Mouse (Mus musculus): ENCODE results near the gene Trim29.

The Trim29 gene

DNA sequence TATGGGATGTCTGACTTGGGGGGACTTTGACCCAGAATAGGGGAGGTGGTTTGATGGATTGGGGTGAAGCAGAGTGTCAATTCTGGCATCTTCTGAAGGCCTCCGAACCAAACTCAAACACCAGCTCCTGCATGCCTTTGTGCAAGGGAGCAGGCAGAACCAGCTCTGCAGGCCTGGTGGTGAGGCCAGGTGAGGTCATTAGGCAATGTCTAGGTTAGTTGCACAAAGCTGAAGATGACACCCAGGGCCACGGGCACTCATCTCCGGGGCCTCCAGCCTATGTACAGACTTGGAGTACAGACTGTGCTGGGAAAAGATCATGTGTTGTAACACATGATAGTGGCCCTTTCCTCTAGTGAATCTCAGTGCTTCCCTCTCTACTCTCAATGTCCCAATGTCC, 3.2 kb downstream of the Trim29 start:
- no peak for DNase-seq (ENCODE audit: extremely low spot score, low read depth, low spot score)

DNA sequence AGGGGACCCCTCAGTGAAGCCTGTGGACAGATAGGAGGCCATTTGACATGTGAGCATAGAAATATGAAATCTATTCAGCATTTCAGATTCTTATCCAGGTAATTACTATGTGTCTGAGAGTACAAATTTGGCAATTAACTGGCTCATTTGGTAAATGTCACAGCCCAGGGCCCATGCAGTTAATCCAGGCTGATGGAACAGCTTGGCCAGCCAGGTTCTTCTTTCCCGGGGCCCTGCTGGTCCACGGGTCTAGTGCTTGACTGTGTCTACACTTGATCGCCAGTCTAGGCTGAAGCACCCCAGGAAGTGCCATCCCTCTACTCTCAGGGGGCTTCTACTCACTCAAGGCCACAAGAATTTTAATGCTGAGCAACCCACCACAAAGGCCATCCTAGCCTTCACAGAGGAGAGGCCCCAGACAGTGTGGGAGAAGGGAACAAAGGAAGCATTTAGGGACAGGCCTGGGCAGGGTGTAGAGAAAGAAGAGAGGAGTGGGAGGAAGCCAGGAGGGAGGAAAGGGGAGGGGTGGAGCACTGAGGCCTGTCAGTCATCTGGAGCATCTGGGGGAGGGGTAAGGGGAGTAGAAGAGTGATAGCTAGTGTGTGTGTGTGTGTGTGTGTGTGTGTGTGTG, 4.8 kb downstream of the Trim29 start:
- DNase-seq (ENCODE audit: extremely low spot score, low read depth, low spot score), result no peak

DNA sequence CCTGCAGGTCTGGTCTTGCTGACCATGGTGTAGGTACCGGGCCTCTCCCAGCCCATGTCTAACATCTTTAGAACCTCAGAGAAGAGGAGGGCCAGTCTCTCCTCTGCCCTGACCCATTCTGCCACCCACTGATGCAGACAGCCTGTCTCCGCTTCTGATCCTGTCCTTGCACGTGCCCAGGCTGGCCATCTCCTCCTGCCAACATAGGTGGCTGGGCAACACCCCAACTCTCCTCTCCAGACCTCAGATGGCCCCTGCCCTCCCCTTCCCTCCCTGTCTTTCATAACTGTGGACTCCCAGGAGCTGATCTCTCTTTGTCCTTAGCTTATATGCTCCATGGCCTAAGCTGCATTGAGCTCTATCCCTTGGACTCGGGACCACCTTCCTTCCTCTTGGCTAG, 5.8 kb downstream of the Trim29 start:
- DNase-seq (ENCODE audit: extremely low spot score, low read depth, low spot score), result no peak

DNA sequence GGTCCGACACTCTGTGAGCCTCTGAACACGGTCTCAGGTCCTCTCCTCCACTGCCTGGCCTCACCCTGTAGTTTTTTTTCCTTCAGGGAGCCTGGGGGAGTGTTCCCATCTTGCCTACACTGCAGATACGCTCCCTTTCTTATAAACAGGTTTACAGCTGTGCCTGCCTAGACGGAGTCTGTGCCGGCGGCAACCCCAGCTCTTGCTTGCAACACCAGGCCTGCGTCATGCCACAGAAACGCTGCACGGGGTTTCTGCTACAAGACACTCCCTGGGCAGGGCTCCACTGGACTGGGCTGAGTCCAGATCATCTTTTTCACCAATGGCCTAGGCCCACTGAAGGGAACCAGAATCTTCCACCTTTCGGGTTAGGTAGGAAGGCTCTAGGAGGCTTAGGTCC, 8.0 kb downstream of the Trim29 start:
- DNase-seq (ENCODE audit: extremely low spot score, low read depth, low spot score), result no peak

DNA sequence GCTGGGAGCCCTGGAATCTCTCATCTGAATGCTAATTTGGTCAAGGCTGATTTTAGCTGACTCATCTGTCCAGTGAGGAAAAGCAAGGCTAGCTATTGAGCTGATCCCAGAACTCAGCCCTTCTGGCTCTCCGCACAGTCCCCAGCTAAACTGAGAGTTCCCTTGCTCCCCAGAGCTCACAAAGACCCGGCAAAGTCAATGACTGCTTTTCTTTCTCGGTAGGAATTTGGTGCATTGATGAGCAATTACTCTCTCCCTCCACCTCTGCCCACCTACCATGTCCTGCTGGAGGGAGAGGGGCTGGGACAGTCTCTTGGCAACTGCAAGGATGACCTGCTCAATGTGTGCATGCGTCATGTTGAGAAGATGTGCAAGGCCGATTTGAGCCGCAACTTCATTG, 11.3 kb downstream of the Trim29 start:
- DNase-seq (ENCODE audit: extremely low spot score, low read depth, low spot score), result no peak

DNA sequence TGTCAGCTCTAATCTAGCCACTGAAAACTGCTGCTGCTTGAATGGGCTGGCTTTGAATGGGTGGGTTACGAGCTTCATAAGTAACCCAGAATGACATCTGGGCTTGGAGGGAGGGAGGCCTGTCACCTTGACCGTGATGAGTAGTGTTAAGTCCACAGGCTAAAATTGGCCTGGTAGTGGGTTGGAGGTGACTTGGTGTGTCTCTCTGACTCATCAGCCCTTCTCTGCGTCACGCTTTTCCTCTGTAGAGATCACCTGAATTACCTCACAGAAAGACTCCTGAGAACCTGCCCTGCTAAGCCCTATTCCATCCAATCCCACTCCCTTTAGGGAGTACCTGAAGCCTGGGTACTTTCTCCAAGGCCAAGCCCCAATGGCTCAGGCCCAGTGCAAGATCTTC, 12.0 kb downstream of the Trim29 start:
- no peak for DNase-seq (ENCODE audit: extremely low spot score, low read depth, low spot score)

DNA sequence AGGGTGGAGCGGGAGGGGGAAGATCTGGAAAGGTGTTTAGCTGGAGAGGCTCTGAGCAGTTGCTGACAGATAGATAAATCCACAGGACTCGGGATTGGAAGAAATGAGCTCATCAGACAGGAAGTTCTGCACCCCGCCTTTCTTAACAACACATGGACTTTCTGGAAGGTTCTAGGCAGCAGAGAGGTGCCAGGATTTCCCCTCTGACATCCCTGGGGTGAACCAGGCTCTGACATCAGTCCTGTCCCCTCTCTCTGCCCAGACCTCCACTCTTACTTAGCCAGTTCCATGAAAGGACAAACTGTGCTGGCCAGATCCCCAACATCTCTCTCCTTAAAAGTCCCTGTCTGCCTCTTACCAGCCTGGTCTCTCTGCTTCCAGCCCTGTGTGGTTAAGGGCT, 14.8 kb downstream of the Trim29 start:
- no peak for DNase-seq (ENCODE audit: extremely low spot score, low read depth, low spot score)

DNA sequence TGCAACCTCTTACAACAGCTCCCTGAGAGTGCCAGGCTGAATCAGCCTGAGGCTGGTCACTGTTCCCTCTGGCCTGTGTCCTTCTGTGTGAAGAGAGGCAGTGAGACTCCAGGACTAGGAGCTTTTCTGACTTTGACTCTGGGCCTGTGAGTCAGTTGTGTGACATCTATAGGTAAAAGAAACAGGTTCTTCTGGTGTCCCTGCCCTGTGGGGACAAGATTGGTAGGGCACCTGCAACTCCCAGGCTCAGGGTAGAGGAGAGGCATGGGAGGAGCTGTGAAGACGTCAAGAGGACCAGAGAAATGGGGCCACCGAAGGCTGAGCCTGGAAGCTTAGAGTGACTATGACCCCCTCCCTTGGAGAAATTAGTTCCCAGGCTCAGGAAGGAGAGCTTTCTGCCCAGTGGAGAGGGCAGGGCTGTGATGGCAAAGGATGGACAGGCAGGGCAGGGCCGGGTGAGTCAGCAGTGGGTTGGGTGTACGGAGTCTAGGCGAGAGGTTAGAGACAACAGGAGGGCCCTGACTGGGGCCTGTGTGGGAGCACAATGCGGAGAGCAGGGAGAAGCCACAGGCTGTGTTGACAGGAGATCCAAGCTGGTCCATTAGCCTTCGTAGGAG, 15.5 kb downstream of the Trim29 start:
- DNase-seq (ENCODE audit: extremely low spot score, low read depth, low spot score), result no peak

DNA sequence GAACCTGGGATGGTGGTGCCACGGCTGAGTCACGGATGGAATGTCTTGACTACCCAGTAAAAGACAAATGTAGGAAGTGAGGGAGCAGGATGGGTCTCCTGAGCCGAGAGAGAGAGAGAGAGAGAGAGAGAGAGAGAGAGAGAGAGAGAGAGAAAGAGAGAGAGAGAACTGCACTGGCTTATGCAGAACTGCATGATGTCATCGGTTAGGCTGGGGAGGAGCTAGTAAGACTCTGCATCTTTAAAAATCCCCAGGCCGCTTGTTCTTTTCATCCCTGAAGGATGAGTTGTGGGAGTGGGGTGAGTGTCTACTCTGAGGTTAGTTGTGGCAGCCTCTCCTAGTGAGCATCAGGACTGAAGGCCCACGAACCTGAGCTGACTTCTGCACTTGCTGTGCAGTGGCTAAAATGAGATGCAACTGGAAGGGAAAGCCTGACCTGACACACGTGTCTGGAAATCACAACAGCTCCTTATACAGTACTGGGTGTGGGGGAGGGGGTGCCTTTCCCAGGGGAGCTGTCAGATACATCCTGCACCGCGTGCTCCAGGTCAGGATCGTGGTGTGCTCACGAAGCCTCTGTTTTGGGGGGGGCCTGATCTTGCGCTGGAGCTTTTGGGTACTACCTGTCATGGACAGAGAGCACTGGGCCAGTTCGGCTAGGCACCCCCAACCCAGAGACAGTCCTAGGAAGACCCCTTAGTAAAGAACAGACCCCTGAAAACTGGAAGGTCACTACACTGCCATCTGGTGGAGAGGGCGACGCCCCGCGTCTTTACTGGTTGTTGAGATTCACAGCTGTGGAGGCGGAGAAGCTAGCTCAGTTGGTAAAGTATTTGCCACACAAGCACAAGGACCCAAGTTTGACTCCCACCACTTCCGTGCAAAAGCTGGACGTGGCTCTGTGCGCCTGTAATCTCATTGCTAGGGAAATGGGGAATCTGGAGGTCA, 16.8 kb downstream of the Trim29 start:
- DNase-seq (ENCODE audit: extremely low spot score, low read depth, low spot score), result no peak

DNA sequence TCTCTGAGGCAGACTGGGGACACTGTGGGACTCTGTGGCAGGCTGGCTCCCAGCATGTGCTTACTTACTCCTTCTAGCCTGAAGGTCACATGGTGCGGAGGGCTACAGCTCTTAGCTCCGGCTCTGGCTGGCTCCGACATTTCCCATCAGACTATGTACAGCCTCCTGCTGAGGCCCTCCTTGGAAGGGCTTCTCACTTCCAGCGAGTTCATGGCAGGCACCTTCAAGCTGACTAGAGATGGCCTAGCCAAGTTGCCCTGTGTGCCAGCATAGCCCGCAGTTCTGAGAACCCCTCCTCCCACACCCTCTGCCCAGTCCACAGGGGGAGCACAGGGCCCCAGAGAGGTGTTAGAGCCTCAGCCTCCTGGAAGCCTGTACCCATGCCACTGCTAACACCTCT, 19.8 kb downstream of the Trim29 start:
- DNase-seq (ENCODE audit: extremely low spot score, low read depth, low spot score), result no peak

DNA sequence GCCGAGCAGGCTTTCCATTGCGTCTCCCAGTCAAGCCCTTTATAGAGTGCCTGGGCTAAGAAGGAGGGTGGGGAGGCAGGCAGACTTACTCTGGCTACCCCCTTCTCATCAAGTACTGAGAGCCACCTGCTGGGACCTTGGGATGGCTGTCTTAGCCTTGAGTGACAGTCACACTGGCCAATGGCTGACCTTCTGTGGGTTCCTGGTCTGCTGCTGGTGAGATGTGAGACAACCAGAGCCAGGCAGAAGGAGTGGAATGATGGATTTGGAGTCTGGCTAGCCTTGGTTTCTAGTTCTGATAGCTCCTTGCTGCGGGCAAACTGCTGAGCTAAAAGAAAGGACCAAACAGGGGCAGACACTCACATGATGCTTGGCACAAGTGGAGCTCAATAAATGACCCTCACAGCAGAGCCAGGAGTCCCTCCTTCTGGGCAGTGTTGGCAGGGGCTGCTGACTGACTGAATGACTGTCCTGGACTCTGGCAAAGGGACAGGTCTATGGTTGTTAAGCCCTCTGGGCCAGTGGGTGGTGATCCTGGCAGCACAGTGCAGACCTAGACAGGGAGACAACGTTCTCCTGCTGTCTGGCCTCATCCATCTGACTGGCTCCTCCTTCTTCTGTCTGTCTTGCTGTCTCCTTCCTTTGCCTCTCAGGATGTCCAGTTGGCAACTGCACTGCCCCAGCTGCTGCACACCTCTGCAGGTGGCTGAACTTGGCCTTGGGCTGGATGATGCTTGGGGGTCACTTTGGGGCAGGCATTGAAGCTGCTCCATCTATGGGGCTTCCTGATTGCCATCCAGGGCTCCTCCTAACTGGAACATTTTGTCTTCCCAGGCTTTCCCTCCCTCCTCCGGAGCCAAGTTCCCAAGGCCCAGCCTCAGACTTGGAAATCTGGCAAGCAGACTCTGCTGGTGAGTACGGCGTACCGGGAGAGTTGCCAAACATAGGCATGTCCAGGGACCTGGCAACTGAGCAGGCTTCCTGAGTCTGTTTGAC, 21.1 kb downstream of the Trim29 start:
- DNase-seq (ENCODE audit: extremely low spot score, low read depth, low spot score), result no peak

DNA sequence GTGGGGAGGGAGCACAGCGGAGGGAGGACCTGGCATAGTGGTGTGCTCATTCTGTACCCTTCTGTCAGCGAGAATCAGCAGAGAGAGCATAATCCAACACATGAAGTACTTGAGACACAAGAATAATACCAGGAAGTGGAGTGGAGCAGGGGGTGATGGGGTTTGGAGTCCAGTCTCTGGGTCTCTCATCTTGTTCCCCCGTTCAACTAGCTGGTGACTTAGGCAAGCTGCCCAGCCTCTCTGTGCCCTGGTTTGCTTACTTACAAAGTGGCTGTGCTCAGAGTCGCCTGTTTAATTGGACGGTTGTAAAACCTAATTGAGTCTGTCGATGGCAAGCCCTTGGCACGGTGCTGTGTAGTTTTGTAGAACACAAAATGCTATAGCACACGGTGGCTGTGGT, 23.8 kb downstream of the Trim29 start:
- DNase-seq (ENCODE audit: extremely low spot score, low read depth, low spot score), result no peak

DNA sequence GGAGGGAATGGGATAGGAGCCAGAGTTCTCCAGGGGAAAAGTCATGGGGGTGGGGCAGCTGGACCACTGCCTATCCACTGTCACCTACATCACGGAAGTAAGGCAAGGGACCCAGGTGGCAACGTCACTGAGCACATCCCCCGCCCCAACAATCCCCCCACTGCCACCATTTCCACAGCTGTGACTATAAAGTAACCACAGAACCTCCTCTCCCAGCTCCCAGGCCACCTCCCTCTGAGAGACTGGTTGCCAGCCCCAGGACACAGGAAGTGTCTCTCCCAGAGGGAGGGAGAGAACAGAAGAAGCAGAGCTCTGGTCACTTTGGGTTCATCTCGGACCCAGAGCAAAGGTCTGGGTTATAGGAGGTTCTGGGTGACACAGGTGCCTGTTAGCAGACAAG, 27.0 kb downstream of the Trim29 start:
- DNase-seq (ENCODE audit: extremely low spot score, low read depth, low spot score), result no peak

DNA sequence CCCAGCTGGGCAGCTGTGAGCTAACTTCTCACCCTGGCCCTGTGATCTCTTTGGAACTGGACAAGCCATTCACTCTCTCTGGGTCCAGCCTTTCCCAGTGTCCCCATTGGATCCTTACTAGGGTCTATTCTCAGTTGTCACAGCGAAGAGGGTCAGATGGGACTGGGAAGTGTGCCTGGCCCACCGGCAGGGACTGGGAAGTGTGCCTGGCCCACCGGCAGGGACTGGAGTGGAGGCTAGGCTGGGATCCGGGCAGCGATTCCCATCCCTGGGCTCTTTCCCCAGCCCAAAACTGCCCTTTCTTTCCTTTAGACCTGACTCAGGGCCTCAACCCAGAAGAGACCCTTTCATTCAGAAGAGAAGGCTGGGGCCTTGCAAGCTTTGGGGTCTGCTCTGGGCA, 27.4 kb downstream of the Trim29 start:
- no peak for DNase-seq (ENCODE audit: extremely low spot score, low read depth, low spot score)

DNA sequence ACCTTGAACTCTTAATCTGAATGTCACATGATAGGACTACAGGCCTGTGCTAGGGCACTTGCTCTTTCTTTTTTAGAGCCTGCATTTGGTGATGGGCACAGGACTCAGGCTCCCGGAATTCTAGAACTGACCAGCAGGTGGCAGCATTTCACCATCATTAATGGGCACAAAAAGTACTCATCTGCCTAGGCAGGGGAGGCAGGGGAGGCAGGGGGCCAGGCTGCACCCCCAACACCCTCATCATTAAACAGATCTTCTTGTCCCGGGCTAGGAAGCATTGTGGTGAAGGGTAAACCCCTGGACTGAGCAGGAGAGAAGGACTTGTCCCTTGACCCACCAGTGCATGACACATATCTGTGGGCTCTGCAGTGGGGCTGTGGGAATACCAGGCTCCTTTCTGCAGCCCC, 29.0 kb downstream of the Trim29 start:
- peak; percentile 41 for DNase-seq (ENCODE audit: extremely low spot score, low read depth, low spot score)

DNA sequence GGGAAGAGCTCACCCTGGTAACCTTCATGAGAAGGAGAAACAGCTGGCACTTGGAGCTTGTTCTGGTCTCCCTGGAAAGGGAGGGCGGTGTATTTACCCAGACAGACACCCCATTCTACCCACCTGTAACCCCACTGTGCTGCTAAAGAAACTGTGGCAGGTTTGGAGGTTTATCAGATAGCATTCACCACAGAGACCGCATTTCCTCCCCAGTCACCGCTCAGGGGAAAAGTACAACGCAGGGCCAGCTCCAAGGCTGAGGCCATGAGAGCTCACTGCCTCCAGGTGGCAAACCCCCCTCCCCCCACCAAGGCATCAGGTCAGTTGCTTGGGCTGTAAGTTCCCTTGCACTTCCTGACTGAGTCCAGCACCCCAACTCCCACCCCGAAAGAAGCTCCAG, 39.4 kb downstream of the Trim29 start:
- DNase-seq (ENCODE audit: extremely low spot score, low read depth, low spot score), result no peak

DNA sequence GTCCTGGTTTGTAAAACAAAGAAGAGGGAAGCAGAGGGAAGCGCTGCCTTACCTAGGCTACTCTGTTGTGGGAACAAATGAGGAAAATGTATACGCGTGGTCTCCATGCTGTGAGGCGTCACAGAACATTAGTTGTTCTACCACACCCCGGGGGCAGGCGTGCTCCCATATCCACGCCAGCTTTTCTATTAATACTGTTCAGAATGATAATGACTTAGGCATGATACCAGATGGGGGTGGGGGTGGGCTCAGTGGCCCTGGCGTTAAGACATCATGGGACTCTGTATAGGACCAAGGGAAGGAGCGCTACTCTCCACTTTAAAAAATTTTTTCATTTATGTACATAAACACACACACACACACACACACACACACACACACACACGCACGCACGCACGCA, 40.4 kb downstream of the Trim29 start:
- no peak for DNase-seq (ENCODE audit: extremely low spot score, low read depth, low spot score)

DNA sequence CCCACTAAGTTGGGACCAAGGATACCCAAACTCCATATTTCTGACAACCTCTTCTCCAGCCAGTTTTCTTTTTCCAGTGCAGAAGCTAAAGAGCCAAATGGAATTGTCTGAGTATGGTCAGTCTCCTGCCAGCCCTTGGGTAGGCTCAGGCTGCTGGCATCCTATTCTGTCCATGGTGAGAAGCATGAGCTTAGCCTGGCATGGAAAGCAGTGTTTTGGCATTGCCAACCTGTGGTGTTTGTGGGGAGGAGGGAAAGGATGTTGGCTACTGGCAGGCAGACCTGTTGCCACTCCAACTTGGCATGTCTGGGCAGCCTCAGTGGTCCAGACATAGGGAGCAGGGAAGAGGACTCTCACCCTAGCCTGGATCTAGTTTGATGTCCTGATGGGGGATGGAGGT, 46.4 kb downstream of the Trim29 start:
- DNase-seq (ENCODE audit: extremely low spot score, low read depth, low spot score), result no peak

DNA sequence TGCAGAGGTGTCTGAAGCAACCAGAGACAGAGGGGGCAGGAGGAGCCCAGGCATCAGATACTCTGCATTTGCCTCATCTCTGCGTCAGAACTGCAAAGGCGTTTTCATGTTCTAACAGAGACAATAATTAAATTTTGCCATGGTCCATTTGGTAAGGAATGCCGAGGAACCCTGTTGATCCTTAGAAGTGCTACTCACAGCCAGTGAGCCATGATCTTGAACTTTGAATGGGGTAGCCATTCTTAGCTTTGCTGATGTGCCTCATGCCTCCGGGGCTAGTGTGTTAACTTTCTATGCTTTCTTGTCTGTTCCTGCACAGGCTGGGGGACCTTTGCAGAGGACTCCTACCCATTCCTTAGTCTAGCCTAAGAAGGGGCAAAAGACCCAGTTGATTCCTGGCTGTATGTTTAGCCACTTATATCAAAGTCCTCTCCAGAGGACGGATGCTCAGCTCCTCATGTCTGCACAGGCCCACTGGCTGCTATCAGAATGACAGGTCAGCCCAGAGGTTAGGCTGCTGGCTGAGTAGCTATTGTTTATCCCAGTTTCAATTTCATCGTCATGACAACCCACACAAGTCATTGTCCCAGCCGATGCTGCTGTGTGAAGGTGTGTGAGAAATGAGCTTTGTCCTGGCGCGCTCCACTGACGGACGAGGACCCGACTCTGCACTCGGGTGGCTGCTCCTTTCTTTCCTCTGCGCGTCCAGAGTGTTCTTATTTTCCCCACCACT, 48.1 kb downstream of the Trim29 start:
- DNase-seq (ENCODE audit: extremely low spot score, low read depth, low spot score), result no peak

DNA sequence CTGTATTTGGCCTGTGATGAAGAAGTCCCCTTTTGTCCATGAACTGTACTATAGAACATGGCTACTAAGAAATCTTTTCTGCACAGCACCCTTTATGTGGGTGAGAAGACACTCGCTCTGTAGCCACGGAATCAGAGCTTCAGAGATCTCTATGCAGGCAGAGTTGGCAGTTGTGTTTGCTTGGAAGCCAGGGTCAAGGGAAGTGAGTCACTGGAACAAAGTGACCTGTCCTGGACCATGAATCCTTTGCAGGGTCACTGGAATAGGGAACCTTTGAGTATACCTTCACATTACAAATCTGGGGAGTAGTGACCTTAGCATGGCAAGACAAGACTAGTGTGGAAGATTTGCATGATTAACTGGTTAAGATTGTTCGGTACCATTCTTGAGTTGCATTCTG, 58.1 kb downstream of the Trim29 start:
- DNase-seq (ENCODE audit: extremely low spot score, low read depth, low spot score), result no peak
